Mouse (Mus musculus) G1E (cell line): ENCODE measurements around the gene Gm28269.

Experiments
- CTCF ChIP-seq: IDR thresholded peaks from 2 replicates; pipeline ENCODE4 v1.5.1; 2012; ENCODE audit warnings: low read depth, low read length, inconsistent platforms, mixed read lengths
- GATA1 ChIP-seq: IDR thresholded peaks from 2 replicates; pipeline ENCODE4 v1.6.1; 2012; ENCODE audit warnings: borderline replicate concordance, low read length, inconsistent platforms, mixed read lengths

GRCm38 (mm10) chrX:21716885-21717284 lies 28.0 kb downstream of the Gm28269 start:
- no peak for TF ChIP-seq CTCF
- TF ChIP-seq GATA1: no peak
